Mouse (Mus musculus) lung, postnatal 14 days (tissue): ENCODE data around the gene Il21r.

Experiments
- DNase-seq: peaks from one replicate; pipeline ENCODE4 v3.0.0; 2021

Gene Il21r

GRCm38 (mm10) chr7:125575738-125576540 is 27.3 kb upstream of the Il21r start:
- DNase-seq, result no peak

GRCm38 (mm10) chr7:125576982-125577381 is 26.2 kb upstream of the Il21r start:
- DNase-seq, result peak; percentile 84

GRCm38 (mm10) chr7:125577486-125578088 is 25.6 kb upstream of the Il21r start:
- no peak for DNase-seq

GRCm38 (mm10) chr7:125578106-125578505 is 25.1 kb upstream of the Il21r start:
- DNase-seq, result no peak

GRCm38 (mm10) chr7:125579545-125580219 is 23.5 kb upstream of the Il21r start:
- no peak for DNase-seq

GRCm38 (mm10) chr7:125580220-125580549 is 23.0 kb upstream of the Il21r start:
- DNase-seq, result no peak

GRCm38 (mm10) chr7:125580625-125581316 is 22.5 kb upstream of the Il21r start:
- DNase-seq, result no peak

- DNase-seq, result peak; percentile 95
Measured at GRCm38 (mm10) chr7:125581317-125581672, 21.9 kb upstream of the Il21r start.

- DNase-seq, result no peak
Measured at GRCm38 (mm10) chr7:125583325-125584004, 19.8 kb upstream of the Il21r start.

GRCm38 (mm10) chr7:125584005-125584369 is 19.2 kb upstream of the Il21r start:
- no peak for DNase-seq

- DNase-seq, result no peak
Measured at GRCm38 (mm10) chr7:125586355-125586754, 16.9 kb upstream of the Il21r start.

GRCm38 (mm10) chr7:125588721-125589120 is 14.5 kb upstream of the Il21r start:
- DNase-seq, result no peak

- no peak for DNase-seq
Measured at GRCm38 (mm10) chr7:125589896-125590295, 13.3 kb upstream of the Il21r start.

- no peak for DNase-seq
Measured at GRCm38 (mm10) chr7:125593831-125594230, 9.4 kb upstream of the Il21r start.

GRCm38 (mm10) chr7:125596406-125596805 is 6.8 kb upstream of the Il21r start:
- DNase-seq, result no peak

GRCm38 (mm10) chr7:125597083-125597482 is 6.1 kb upstream of the Il21r start:
- no peak for DNase-seq

GRCm38 (mm10) chr7:125597516-125598347 is 5.5 kb upstream of the Il21r start:
- no peak for DNase-seq

GRCm38 (mm10) chr7:125599373-125599973 is 3.8 kb upstream of the Il21r start:
- DNase-seq, result no peak

- no peak for DNase-seq
Measured at GRCm38 (mm10) chr7:125600136-125600535, 3.1 kb upstream of the Il21r start.

- no peak for DNase-seq
Measured at GRCm38 (mm10) chr7:125600612-125601279, 2.5 kb upstream of the Il21r start.

- DNase-seq, result no peak
Measured at GRCm38 (mm10) chr7:125601280-125601670, 2.0 kb upstream of the Il21r start.
